Mouse (Mus musculus): Measurements from ENCODE around the gene Prl3d1.

- no peak for TF ChIP-seq CTCF (IDR thresholded peaks at IDR 0.05; ENCODE audit: control insufficient read depth, insufficient read depth, insufficient replicate concordance, low read depth, low read length)
- TF ChIP-seq POLR2A (IDR thresholded peaks at IDR 0.05; ENCODE audit: control insufficient read depth, low read depth, low read length) = no peak
These were observed 34.8 kb upstream of the Prl3d1 start for GRCm38 (mm10) chr13:27059177-27059576.

Data from testis, adult 2 months (tissue).